Mouse (Mus musculus): ENCODE measurements around the gene Uqcc1.

Gene Uqcc1

GRCm38 (mm10) chr2:155929531-155930442 lies at the start of gene Uqcc1:
Uqcc1 (minus strand) TSS chr2:155930310.
- DNase-seq (ENCODE audit: low spot score), result peak; percentile 98

- DNase-seq (ENCODE audit: low spot score), result no peak
Measured at GRCm38 (mm10) chr2:155979328-155979991, 49.4 kb upstream of the Uqcc1 start.

- DNase-seq (ENCODE audit: low spot score), result no peak
Measured at GRCm38 (mm10) chr2:155974087-155974731, 44.1 kb upstream of the Uqcc1 start.

- no peak for DNase-seq (ENCODE audit: low spot score)
Measured at GRCm38 (mm10) chr2:155973348-155973747, 43.2 kb upstream of the Uqcc1 start.

GRCm38 (mm10) chr2:155962991-155963390 lies 32.9 kb upstream of the Uqcc1 start:
- DNase-seq (ENCODE audit: low spot score), result peak; percentile 40

- DNase-seq (ENCODE audit: low spot score), result no peak
Measured at GRCm38 (mm10) chr2:155961862-155962261, 31.8 kb upstream of the Uqcc1 start.

GRCm38 (mm10) chr2:155959981-155960380 lies 29.9 kb upstream of the Uqcc1 start:
- DNase-seq (ENCODE audit: low spot score), result no peak

GRCm38 (mm10) chr2:155956134-155957059 lies 26.3 kb upstream of the Uqcc1 start, which contains the start of gene Cep250:
Cep250 (plus strand) TSS chr2:155956458.
- DNase-seq (ENCODE audit: low spot score), result peak; percentile 92

GRCm38 (mm10) chr2:155952006-155952405 lies 21.9 kb upstream of the Uqcc1 start:
- DNase-seq (ENCODE audit: low spot score), result peak; percentile 84

GRCm38 (mm10) chr2:155949362-155949761 lies 19.3 kb upstream of the Uqcc1 start:
- no peak for DNase-seq (ENCODE audit: low spot score)

GRCm38 (mm10) chr2:155947390-155948002 lies 17.4 kb upstream of the Uqcc1 start:
- no peak for DNase-seq (ENCODE audit: low spot score)

GRCm38 (mm10) chr2:155946499-155946898 lies 16.4 kb upstream of the Uqcc1 start:
- no peak for DNase-seq (ENCODE audit: low spot score)

- peak; percentile 91 for DNase-seq (ENCODE audit: low spot score)
Measured at GRCm38 (mm10) chr2:155946069-155946468, 16.0 kb upstream of the Uqcc1 start.

- DNase-seq (ENCODE audit: low spot score), result no peak
Measured at GRCm38 (mm10) chr2:155945580-155945979, 15.5 kb upstream of the Uqcc1 start.

GRCm38 (mm10) chr2:155945124-155945523 lies 15.0 kb upstream of the Uqcc1 start, which contains the start of gene Gdf5:
Gdf5 (minus strand) TSS chr2:155945367.
- DNase-seq (ENCODE audit: low spot score), result peak; percentile 71

GRCm38 (mm10) chr2:155944685-155945084 lies 14.6 kb upstream of the Uqcc1 start:
- no peak for DNase-seq (ENCODE audit: low spot score)

GRCm38 (mm10) chr2:155943463-155943862 lies 13.4 kb upstream of the Uqcc1 start:
- no peak for DNase-seq (ENCODE audit: low spot score)

GRCm38 (mm10) chr2:155941697-155942442 lies 11.8 kb upstream of the Uqcc1 start:
- DNase-seq (ENCODE audit: low spot score), result no peak

- peak; percentile 93 for DNase-seq (ENCODE audit: low spot score)
Measured at GRCm38 (mm10) chr2:155940681-155941080, 10.6 kb upstream of the Uqcc1 start, which contains the start of gene Gm15557. Gm15557 (plus strand) TSS chr2:155940728.

GRCm38 (mm10) chr2:155939897-155940529 lies 9.9 kb upstream of the Uqcc1 start:
- DNase-seq (ENCODE audit: low spot score), result peak; percentile 77
